Mouse (Mus musculus) cortical plate, adult 2 months (tissue): ENCODE data around the gene Fgfr2.

Experiments used
- CTCF ChIP-seq: fragments of 200-500 bp; IDR thresholded peaks from 2 replicates; pipeline ENCODE4 v1.5.1; 2011; ENCODE audit warnings: mild to moderate bottlenecking, control low read depth, low read length; ENCODE audit not compliant: insufficient read depth; ENCODE audit errors: extremely low read depth
- POLR2A ChIP-seq: fragments of 200-500 bp; IDR thresholded peaks from 2 replicates; pipeline ENCODE4 v1.6.1; 2011; ENCODE audit warnings: mild to moderate bottlenecking, low read length, control low read depth; ENCODE audit not compliant: insufficient read depth; ENCODE audit errors: extremely low read depth

- TF ChIP-seq CTCF (no peak), POLR2A (no peak)
These were observed 2911.7 kb downstream of the Fgfr2 start for GRCm38 (mm10) chr7:130211411-130211810.
